Mouse (Mus musculus) hindbrain, embryonic 11.5 days (tissue): ENCODE results near the gene Mrpl53. TPM values are rescaled to one million over a fixed set of nuclear protein-coding genes. Genes with fewer than 3 reads are reported as not detected.
A peak's percentile ranks its signal among the peaks of the same experiment; 100 is the strongest.

Experiments
- ATAC-seq: fragments of 200-750 bp; cut with Nextera tagmentation; 2 replicates; pipeline ENCODE4 v1.8.0; 2017; ENCODE audit warnings: mild to moderate bottlenecking, moderate TSS enrichment, moderate library complexity; ENCODE audit not compliant: low FRiP score
- DNase-seq: peaks from one replicate; pipeline ENCODE4 v3.0.0-alpha.2; 2015; ENCODE audit warnings: low spot score
- H3K27ac ChIP-seq: fragments of 300-500 bp; sonication (generic); 2 replicates; pipeline ENCODE4 v1.5.1; 2014; ENCODE audit warnings: mild to moderate bottlenecking, low read depth, low read length
- H3K27me3 ChIP-seq: fragments of 300-500 bp; sonication (generic); 2 replicates; pipeline ENCODE4 v1.6.1; 2014; ENCODE audit warnings: mild to moderate bottlenecking, low read length, moderate library complexity, mixed read lengths; ENCODE audit not compliant: control insufficient read depth, insufficient read depth
- H3K36me3 ChIP-seq: fragments of 300-500 bp; sonication (generic); 2 replicates; pipeline ENCODE4 v1.6.1; 2014; ENCODE audit warnings: mild to moderate bottlenecking, low read length, moderate library complexity, mixed read lengths; ENCODE audit not compliant: control insufficient read depth, insufficient read depth
- H3K4me1 ChIP-seq: fragments of 300-500 bp; sonication (generic); replicated peaks from 2 replicates; pipeline ENCODE4 v1.6.1; 2014; ENCODE audit warnings: low read length, mixed read lengths; ENCODE audit not compliant: control insufficient read depth, insufficient read depth
- H3K4me2 ChIP-seq: fragments of 300-500 bp; sonication (generic); replicated peaks from 2 replicates; pipeline ENCODE4 v1.6.1; 2014; ENCODE audit warnings: mild to moderate bottlenecking, low read depth, low read length
- H3K4me3 ChIP-seq: fragments of 300-500 bp; sonication (generic); 2 replicates; pipeline ENCODE4 v1.5.1; 2014; ENCODE audit warnings: low read depth, low read length
- H3K9ac ChIP-seq: fragments of 300-500 bp; sonication (generic); 2 replicates; pipeline ENCODE4 v1.6.1; 2014; ENCODE audit warnings: low read depth, low read length
- H3K9me3 ChIP-seq: fragments of 300-500 bp; sonication (generic); 2 replicates; pipeline ENCODE4 v1.6.1; 2016; ENCODE audit warnings: low read length; ENCODE audit not compliant: control insufficient read depth
- WGBS: fragments of 180-500 bp; shearing (Covaris S2); extraction: QIAGEN DNeasy Blood & Tissue Kit; methylation state at CpG from one replicate; pipeline ENCODE4 v1.1.7; 2014; 5-methylcytosine and 5-hydroxymethylcytosine counted together
- polyA plus RNA-seq: library from polyadenylated mRNA; unstranded; fragments of >200 nt; fragmentation: Nextera tagmentation; extraction: Ambion mirVana; gene quantifications from 2 replicates; pipeline ENCODE4 v1.2.1, GENCODE M21; 2014

The Mrpl53 gene
- polyA plus RNA-seq, 1 experiment from 2014 or later: 127 TPM

- DNase-seq: peak; percentile 70
- H3K36me3 ChIP-seq: no peaks in the 10 kb centered on the region
- peak overlapping the region; percentile 76 for H3K9ac ChIP-seq
- WGBS: under 1% methylated on average over 74 of the region's 74 CpGs
- ATAC-seq: peak; percentile 84
- H3K4me2 ChIP-seq: peak overlapping the region; percentile 96
- peak overlapping the region; percentile 56 for H3K4me3 ChIP-seq
- peak overlapping the region; percentile 64 for H3K27ac ChIP-seq
- no peaks in the 10 kb centered on the region for H3K27me3 ChIP-seq
- H3K4me1 ChIP-seq: peaks cover 8% of the 10 kb centered on the region; the same call in 1 of the 2 replicates
- H3K9me3 ChIP-seq: no peaks in the 10 kb centered on the region
Measured at GRCm38 (mm10) chr6:83101688-83102556, 6.9 kb upstream of the Mrpl53 start.

- Histone ChIP-seq H3K9me3 (no peaks in the 10 kb centered on the region), H3K4me1 (peaks cover 11% of the 10 kb centered on the region; the same call in 1 of the 2 replicates), H3K27me3 (no peaks in the 10 kb centered on the region), H3K4me3 (no peak overlapping the region), H3K9ac (no peak overlapping the region; the same call in 1 of the 2 replicates), H3K27ac (no peak overlapping the region), H3K36me3 (no peaks in the 10 kb centered on the region), H3K4me2 (peak overlapping the region; percentile 96)
- no peak for DNase-seq
- 49% methylated on average over 11 of the region's 11 CpGs for WGBS
- ATAC-seq: no peak
Measured at GRCm38 (mm10) chr6:83103130-83103650, 5.7 kb upstream of the Mrpl53 start.

DNA sequence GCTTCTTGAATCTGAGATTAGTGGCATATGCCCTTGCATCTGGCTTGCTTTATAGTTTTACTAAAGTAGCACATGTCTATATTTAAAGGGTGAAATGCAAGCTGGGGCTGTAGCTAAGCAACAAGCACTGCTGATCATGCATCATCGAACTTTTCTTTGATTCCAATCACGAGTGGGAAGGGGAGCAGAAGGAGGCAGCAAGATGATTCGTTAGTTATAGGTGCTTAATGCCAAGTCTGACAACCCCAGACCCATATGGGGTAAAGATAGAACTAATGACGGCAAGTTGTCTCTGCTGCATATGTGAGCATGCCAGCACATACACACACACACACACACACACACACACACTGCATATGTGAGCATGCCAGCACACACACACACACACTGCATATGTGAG lies 4.7 kb upstream of the Mrpl53 start:
- H3K9me3 ChIP-seq: no peaks in the 10 kb centered on the region
- no peaks in the 10 kb centered on the region for H3K27me3 ChIP-seq
- H3K4me3 ChIP-seq: no peak overlapping the region
- no peaks in the 10 kb centered on the region for H3K36me3 ChIP-seq
- H3K4me1 ChIP-seq: peaks cover 12% of the 10 kb centered on the region; the same call in 1 of the 2 replicates
- no peak overlapping the region for H3K27ac ChIP-seq
- DNase-seq (no peak), ATAC-seq (no peak)
- WGBS: 83% methylated on average over 4 of the region's 4 CpGs
- no peak overlapping the region for H3K4me2 ChIP-seq
- H3K9ac ChIP-seq: no peak overlapping the region

DNA sequence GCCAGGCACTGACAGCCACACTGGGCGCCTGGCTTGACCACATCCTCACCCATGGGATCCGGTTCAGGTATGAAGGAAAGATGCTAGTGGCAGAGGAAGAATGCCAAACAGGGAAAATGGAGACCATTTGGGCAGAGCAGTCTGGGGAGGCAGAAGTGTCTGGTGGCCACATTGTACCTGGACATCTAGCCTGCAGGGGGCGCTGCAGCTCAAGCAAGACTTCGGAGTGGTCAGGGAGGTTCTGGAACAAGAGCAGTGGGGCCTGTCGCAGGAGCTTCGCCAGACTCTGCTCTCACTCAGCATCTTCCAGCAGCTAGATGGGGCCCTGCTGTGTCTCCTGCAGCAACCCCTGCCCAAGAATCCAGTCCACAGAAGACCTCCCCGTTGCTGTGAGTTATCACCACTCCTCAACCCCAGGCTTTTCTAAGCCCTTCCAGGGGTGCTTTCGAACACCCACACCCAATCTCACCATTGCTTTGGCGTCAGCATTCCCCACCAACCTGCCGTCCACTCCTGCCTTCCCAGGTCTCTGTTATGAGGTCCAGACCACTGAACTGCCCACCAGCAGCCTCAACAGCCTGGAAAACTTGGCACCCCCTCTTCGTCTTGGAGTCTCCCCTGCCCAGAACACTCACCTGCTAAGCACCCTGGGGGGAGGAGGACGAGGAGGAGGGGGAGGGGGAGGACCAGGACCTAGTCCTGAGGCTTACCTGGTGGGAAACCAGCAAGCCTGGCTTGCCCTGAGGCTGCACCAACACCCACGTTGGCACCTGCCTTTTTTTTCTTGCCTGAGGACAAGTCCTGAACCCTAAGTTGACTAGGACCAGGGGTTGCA lies 1.1 kb upstream of the Mrpl53 start:
- H3K27me3 ChIP-seq: no peaks in the 10 kb centered on the region
- no peaks in the 10 kb centered on the region for H3K9me3 ChIP-seq
- ATAC-seq (peak; percentile 42), DNase-seq (peak; percentile 89)
- H3K27ac ChIP-seq: no peak overlapping the region
- H3K4me1 ChIP-seq: peaks cover 11% of the 10 kb centered on the region; the same call in 1 of the 2 replicates
- H3K9ac ChIP-seq: no peak overlapping the region
- peak overlapping the region; percentile 87 for H3K4me2 ChIP-seq
- WGBS: 33% methylated on average over 13 of the region's 13 CpGs
- H3K4me3 ChIP-seq: peak overlapping the region; percentile 94; the same call in 1 of the 2 replicates
- no peaks in the 10 kb centered on the region for H3K36me3 ChIP-seq

DNA sequence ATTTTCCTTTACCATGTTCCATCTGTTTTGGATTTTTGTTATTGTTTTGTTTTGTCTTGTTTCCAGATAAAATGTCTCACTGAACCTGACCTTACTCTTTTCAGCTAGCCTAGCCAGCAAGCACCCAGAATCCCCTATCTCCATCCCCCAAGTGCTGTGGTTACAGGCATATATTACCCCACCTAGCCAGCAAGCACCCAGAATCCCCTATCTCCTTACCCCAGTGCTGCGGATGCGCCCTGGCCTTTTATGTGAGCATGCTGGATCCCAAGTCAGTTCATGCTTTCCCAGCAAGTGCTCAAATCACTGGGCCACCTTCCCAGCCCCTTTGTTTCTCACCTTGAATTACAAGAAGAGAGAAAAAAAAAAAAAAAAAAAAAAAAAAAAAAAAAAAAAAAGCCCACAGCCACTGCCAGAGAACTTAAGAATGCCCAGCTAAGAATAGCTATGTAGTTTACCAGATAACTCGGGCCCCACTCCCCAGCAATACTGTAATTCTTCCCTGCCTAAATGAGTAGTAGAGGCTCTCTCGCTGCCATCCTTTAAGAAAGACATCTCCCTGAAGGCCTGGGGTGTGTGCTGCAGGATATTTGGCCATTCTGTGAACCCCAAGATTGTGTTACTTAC lies 2.8 kb downstream of the Mrpl53 start:
- peaks cover 6% of the 10 kb centered on the region; the same call in 1 of the 2 replicates for H3K4me1 ChIP-seq
- no peak overlapping the region for H3K4me2 ChIP-seq
- H3K9me3 ChIP-seq: no peaks in the 10 kb centered on the region
- ATAC-seq: no peak
- H3K36me3 ChIP-seq: no peaks in the 10 kb centered on the region
- H3K27ac ChIP-seq: no peak overlapping the region
- no peak overlapping the region for H3K9ac ChIP-seq
- H3K4me3 ChIP-seq: no peak overlapping the region
- no peaks in the 10 kb centered on the region for H3K27me3 ChIP-seq
- DNase-seq: no peak
- WGBS: 95% methylated on average over 4 of the region's 4 CpGs

- Histone ChIP-seq H3K27me3 (no peaks in the 10 kb centered on the region), H3K9ac (peak within 1 kb of the TSS; percentile 88), H3K36me3 (0 out of 2 replicates have a peak, but pooled peaks cover 7% of the 10 kb centered on the region), H3K4me3 (peak within 1 kb of the TSS; percentile 88), H3K4me1 (peaks cover 8% of the 10 kb centered on the region), H3K9me3 (no peaks in the 10 kb centered on the region), H3K4me2 (peak within 1 kb of the TSS; percentile 83), H3K27ac (peak within 1 kb of the TSS; percentile 75)
- WGBS: 2% methylated on average over 56 of the region's 58 CpGs
- ATAC-seq (peak; percentile 92), DNase-seq (peak; percentile 93)
Measured at GRCm38 (mm10) chr6:83115011-83115671, 6.3 kb downstream of the Mrpl53 start, which contains the start of gene Mogs. Gene Mogs, plus strand, starts transcription at chr6:83115496.

- WGBS: 3% methylated on average over 33 of the region's 48 CpGs
- peaks cover 9% of the 10 kb centered on the region; the same call in 1 of the 2 replicates for H3K4me1 ChIP-seq
- peak; percentile 42 for ATAC-seq
Measured at GRCm38 (mm10) chr6:83115682-83116372, 7.0 kb downstream of the Mrpl53 start.

More at GRCm38 (mm10) chr6:83115682-83116372, 7.0 kb downstream of the Mrpl53 start:
- Histone ChIP-seq H3K4me2 (peak overlapping the region; percentile 83), H3K27ac (peak overlapping the region; percentile 75), H3K9me3 (no peaks in the 10 kb centered on the region), H3K4me3 (peak overlapping the region; percentile 88), H3K27me3 (no peaks in the 10 kb centered on the region), H3K36me3 (0 out of 2 replicates have a peak, but pooled peaks cover 7% of the 10 kb centered on the region), H3K9ac (peak overlapping the region; percentile 88)
- peak; percentile 52 for DNase-seq
